Mouse (Mus musculus): ENCODE measurements around the gene Ptprd.

Ptprd gene

GRCm38 (mm10) chr4:76004161-76004560, 2207.6 kb downstream of the Ptprd start:
- no peak for DNase-seq

- DNase-seq = no peak
Measured at GRCm38 (mm10) chr4:76000258-76000657, 2211.5 kb downstream of the Ptprd start.

- DNase-seq = no peak
Measured at GRCm38 (mm10) chr4:75995841-75996240, 2215.9 kb downstream of the Ptprd start.

- no peak for DNase-seq
Measured at GRCm38 (mm10) chr4:75994576-75994975, 2217.2 kb downstream of the Ptprd start.

- DNase-seq = no peak
Measured at GRCm38 (mm10) chr4:75993092-75993491, 2218.7 kb downstream of the Ptprd start.

- peak; percentile 22 for DNase-seq
Measured at GRCm38 (mm10) chr4:75991621-75992245, 2220.0 kb downstream of the Ptprd start.

- no peak for DNase-seq
Measured at GRCm38 (mm10) chr4:75974728-75975127, 2237.0 kb downstream of the Ptprd start.

GRCm38 (mm10) chr4:75973322-75973721, 2238.4 kb downstream of the Ptprd start:
- no peak for DNase-seq

GRCm38 (mm10) chr4:75969961-75970360, 2241.8 kb downstream of the Ptprd start:
- no peak for DNase-seq

GRCm38 (mm10) chr4:75968618-75969017, 2243.1 kb downstream of the Ptprd start:
- no peak for DNase-seq

GRCm38 (mm10) chr4:75965810-75966209, 2246.0 kb downstream of the Ptprd start:
- DNase-seq = no peak

GRCm38 (mm10) chr4:75962916-75963315, 2248.8 kb downstream of the Ptprd start:
- no peak for DNase-seq

GRCm38 (mm10) chr4:75961865-75962264, 2249.9 kb downstream of the Ptprd start:
- no peak for DNase-seq

- peak; percentile 21 for DNase-seq
Measured at GRCm38 (mm10) chr4:75953349-75954060, 2258.3 kb downstream of the Ptprd start.

GRCm38 (mm10) chr4:75950582-75950981, 2261.2 kb downstream of the Ptprd start:
- DNase-seq = no peak

- DNase-seq = no peak
Measured at GRCm38 (mm10) chr4:75894871-75895270, 2316.9 kb downstream of the Ptprd start.

All from kidney, postnatal 14 days (tissue).